Mouse (Mus musculus) kidney, postnatal 25 days (tissue): ENCODE results near the gene Adamts3.

Source experiments
- DNase-seq, 2 experiments: peaks; one replicate each; pipeline ENCODE4 v3.0.0; 2021; ENCODE audit warnings: mixed read lengths in 2 of 2

Adamts3 gene

DNA sequence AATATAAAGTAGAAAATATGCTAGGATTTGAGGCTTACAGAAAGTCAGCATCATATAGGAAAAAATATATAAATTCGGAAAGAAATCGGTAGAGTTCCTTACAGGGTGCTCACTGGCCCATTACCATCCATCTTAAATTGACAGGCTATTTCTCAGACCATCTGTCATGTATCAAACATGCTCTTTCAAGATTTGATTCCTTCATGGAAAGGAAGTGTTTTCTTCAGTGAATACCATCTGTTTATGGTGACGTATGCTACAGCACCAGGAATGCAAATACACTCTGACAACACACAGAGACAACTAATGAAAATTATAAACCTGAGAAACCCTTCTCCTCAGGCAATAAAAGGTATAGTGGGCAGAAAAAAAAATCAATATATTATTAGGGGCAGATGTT is 68.6 kb downstream of the Adamts3 start:
- no peak for DNase-seq

DNA sequence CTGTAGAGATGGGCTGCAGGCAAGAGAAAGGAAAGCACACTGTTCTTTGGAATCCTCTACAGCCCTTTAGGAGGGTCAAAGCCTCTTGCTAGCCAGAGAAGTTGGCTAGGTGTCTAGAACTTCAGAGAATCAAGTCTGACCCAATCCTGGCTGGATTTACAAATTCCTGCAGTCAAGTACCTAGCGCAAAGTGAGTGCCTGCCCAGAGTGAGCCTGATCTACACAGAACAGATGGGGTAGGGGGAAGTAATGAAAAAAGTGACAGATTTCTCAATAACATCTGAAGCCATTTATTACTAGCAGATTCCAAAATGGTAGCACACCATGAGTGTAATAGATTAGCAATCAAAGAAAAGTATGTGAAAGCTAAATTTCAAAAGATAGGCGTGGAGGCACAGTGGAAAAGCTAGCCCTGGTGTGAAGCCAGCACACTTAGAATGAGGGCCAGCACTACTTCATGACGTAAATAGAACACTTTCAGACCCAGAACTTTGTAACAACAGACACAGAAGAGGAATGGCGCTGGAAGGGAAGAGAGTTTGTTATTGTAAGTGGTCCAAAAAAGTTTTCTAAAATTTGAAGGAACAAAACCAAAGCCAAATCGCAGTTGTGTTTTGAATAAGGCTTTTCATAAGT is 82.8 kb downstream of the Adamts3 start:
- no peak for DNase-seq

GRCm38 (mm10) chr5:89793706-89794105 is 89.4 kb downstream of the Adamts3 start:
- no peak for DNase-seq

DNA sequence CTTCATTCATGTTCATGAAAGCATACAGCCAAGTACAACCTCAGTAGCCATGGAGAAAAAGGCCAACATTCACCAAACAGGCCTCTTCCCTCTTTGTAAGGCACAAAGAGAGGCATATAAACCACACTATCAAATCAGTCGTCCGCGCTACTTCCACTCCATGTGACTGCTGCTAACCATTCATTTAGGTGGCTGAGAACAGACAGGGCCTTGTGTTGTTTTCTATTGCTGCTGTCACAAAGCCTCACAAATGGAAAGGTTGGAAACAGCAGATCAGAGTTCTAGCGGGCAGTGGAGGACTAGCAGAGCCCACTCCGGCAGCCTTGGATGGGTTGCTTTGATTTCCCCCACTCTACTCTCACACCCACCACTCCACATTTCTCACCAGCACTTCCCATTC is 98.5 kb downstream of the Adamts3 start:
- no peak for DNase-seq

DNA sequence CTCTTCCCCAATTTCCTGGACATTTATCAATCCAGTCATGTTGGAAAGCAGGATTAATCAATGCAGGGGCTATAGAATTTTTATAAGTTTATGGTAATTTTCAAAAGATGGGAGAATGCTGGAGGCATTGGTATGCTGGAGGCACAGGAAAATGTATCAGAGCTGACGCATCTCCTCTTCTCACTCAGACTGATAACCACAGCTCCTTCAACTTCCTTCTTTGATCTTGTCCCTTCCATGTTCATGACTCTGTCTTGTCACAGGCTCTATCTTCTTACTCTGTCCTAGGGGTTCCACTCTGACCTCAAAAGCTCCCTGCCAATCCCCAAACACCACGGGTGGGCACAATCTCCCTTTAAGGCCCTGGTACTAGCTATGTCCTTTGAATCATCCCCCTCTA is 103.3 kb downstream of the Adamts3 start:
- no peak for DNase-seq

DNA sequence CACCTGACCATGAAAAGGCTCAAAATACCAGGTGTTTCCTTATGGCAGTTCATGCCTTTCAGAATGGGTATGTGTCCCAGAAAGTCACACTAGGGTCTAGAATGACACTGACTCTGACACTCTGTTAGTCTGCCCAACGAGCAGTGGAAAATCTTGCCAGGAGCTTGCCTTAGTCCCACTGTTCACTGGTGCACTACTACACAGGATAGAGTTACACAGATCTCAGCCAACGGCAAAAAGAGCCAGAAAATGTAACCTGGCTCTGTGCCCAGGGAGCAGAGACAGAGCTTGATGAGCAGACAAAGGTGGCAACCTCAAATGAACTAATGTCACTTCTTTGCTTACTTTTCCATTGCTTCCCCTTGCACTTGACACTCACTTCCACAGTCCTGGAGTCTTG is 104.5 kb downstream of the Adamts3 start:
- DNase-seq = no peak

DNA sequence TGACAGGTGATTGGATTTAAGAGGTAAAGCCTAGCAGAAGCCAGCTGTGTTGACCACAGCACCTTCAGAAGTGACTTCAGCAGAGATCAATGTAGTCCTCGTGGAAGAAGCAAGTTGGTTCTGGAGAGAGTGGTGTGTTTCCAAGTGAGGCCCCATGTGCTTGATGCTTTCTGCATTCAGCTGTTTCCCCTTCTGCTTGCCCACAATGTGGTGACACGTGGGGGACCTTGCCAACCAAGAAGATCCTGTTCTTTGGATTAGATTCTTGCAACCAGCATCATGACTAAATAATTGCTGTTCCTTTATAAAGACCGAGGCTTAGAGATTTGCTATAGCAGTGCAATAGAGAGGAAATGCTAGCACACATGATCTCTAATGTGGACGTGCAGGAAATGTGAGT is 105.7 kb downstream of the Adamts3 start:
- DNase-seq = no peak

GRCm38 (mm10) chr5:89770655-89771355 is 112.3 kb downstream of the Adamts3 start:
- DNase-seq = no peak

- no peak for DNase-seq
Observed at GRCm38 (mm10) chr5:89763189-89764187, 119.6 kb downstream of the Adamts3 start.

DNA sequence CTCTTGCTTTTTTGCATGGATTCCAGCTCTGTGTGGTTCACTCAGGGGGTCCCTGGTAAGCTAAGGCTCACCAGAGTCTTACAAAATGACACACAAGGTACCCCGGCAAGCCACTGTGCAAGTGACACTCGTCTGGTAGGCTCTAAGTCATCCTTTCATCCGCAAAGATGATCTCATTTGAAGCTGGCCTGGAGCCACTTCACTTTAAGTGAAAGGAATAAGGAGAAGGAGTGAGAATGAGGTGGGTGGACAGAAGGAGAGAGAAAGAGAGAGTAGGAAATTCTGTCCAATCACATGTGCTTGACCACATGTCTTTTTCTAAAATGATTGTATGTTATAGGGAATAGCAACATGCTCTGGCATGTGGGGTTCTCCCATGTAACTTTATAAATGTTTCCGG is 122.8 kb downstream of the Adamts3 start:
- no peak for DNase-seq

GRCm38 (mm10) chr5:89751836-89752235 is 131.3 kb downstream of the Adamts3 start:
- no peak for DNase-seq

DNA sequence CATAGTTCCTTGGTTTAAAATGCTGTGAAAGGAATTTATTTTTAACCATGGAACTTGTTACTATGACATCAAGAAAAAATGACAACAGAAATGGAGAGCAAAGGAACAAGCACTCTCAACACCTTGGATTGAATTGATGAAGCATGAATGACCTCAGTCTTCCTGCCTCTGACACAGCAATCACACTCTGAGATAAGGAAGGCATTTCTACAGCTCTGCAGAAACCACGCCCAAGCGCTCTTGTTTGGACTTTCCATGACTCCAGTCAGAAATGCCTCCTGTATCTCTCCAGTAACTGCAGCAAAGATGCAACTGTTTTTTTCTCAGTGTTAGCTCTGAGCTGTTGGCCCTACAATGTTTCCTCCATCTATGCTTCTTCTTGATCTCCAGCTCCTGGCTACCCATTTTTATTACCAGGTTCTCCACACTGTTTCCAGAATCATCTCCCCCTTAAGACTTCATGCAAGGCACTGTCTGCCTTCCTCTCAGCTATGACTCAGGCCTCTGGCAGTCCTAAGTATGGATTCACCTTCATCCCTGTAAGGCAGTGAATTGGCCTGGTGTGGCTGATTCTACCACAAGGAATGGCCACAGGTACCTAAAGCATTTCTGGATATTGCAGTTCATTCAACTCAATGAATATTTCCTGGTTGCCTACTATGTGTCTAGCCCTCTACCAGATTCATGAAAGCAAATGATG is 134.8 kb downstream of the Adamts3 start:
- no peak for DNase-seq

- no peak for DNase-seq
Observed at GRCm38 (mm10) chr5:89747149-89747659, 135.9 kb downstream of the Adamts3 start.

GRCm38 (mm10) chr5:89745112-89745511 is 138.0 kb downstream of the Adamts3 start:
- no peak for DNase-seq

GRCm38 (mm10) chr5:89734759-89735158 is 148.4 kb downstream of the Adamts3 start:
- no peak for DNase-seq

GRCm38 (mm10) chr5:89730411-89730810 is 152.7 kb downstream of the Adamts3 start:
- no peak for DNase-seq

GRCm38 (mm10) chr5:89728117-89728516 is 155.0 kb downstream of the Adamts3 start:
- no peak for DNase-seq

DNA sequence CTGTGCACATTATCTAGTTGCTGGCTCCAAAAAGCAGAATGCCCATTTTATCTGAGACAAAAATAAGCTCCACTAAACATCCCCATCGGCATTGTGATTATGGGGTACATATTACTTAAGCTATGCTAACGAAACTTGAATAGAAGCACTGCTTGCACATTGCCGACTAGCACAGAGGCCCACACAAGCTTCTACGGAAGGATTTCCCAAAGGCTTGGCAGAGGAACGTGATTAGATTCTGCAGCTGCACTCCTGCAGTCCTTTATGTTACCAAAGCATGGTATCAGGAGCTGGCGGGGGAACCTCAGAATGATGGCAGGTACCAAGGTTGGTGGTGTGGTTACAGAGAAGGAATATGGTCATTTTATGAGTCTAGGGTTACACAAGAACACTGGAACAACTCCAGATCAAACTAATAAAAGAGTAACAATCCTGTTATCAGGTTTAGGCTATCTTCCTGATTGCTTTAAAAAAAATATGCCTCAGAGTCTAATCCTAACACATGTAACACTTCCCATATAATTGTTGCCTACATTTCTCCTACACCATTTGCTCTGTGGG is 155.6 kb downstream of the Adamts3 start:
- DNase-seq = no peak

GRCm38 (mm10) chr5:89714552-89714951 is 168.6 kb downstream of the Adamts3 start:
- DNase-seq = peak; percentile 12 to 31

DNA sequence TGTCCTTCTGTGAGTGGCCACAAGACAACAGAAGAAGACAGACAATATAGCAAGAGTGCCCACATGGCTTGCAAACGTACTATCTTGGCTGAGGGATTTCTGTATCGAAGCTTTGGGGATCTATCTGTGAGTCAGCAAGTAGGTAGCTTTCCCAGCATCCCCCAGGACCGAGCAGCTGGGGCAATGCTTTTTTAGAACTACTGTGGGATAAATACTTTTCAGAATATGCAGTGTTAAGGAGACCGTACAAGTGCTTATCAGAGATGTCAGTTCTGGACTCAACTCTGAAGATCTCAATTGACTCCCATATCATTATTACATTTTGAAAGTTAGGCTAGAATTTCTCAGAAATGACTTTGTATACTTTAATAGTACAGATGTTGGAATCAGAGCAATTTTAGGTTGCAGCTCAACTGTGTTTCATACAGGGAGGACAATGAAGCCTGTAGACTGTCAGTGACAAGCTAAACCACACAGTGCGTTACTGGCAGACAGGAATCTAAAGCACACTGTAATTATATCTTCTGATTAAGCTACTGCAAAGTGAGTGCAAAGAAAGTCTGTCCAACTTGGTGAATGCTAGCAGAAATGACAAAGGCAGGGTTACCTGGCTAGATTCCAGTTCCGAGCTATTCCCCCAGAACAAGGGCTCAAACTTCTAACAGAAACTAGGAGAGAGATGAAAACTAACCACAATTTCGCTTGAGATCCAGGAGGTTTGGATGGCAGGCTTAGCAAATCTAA is 171.8 kb downstream of the Adamts3 start:
- DNase-seq = no peak

GRCm38 (mm10) chr5:89709459-89709858 is 173.7 kb downstream of the Adamts3 start:
- DNase-seq = no peak
